Comparison of ENCODE assay signal across 24 mouse cellular contexts in genomic region chr14:31666931-31667705, GRCm38 (mm10). TPM values are rescaled to one million over a fixed set of nuclear protein-coding genes. Genes with fewer than 3 reads are reported as not detected.
DNase-seq lines count a peak whose midpoint lies in the region; ATAC-seq and TF ChIP-seq lines count a peak whose summit lies in the region.
"Had no signal": no experiment of that assay in that cellular context is flagged by ENCODE, and none has a peak within 500 bp of the region (broad histone marks: within the 10 kb centered on the region; RNA-seq: fewer than 3 reads in every experiment).

No protein-coding gene starts in this region.

- no peaks in the 10 kb centered on the region for H3K9me3 ChIP-seq in heart, embryonic 10.5 days
- 0 out of 2 replicates have a peak, but pooled peaks cover 5% of the 10 kb centered on the region for H3K9me3 ChIP-seq in megakaryocyte, embryonic 14.5 days
- no peaks in the 10 kb centered on the region for H3K9me3 ChIP-seq in embryonic facial prominence, embryonic 10.5 days
- H3K9me3 ChIP-seq: embryonic facial prominence, embryonic 13.5 days; forebrain, embryonic 10.5 days; heart, embryonic 12.5 days; hindbrain, embryonic 10.5 days; neural tube, embryonic 12.5 days had no signal

- no peak for ATAC-seq in megakaryocyte, adult 5-6 weeks (ENCODE audit: poor library complexity, severe bottlenecking)
- ATAC-seq: midbrain, embryonic 16.5 days had no signal

- 94% methylated on average over 28 of the region's 28 CpGs for WGBS in heart, embryonic 10.5 days
- WGBS in embryonic facial prominence, embryonic 10.5 days, result 96% methylated on average over 28 of the region's 28 CpGs

- no peak for TF ChIP-seq POLR2A in myocyte (IDR thresholded peaks at IDR 0.05; ENCODE audit: insufficient read length, low read depth)

- H3K4me3 ChIP-seq in heart, embryonic 10.5 days, result no peak overlapping the region
- H3K4me3 ChIP-seq in megakaryocyte, embryonic 14.5 days (replicated peaks), result peak overlapping the region; percentile 50
- H3K4me3 ChIP-seq in embryonic facial prominence, embryonic 10.5 days, result no peak overlapping the region
- H3K4me3 ChIP-seq in myocyte, result no peak overlapping the region
- H3K4me3 ChIP-seq: embryonic facial prominence, embryonic 13.5 days; forebrain, embryonic 10.5 days; heart, embryonic 12.5 days; hindbrain, embryonic 10.5 days; neural tube, embryonic 12.5 days had no signal

- intact Hi-C loops in heart, postnatal 25 days (cut with DNase I), result loop anchor here (5.0 kb wide), 1 partner anchor 35 kb away; no protein-coding TSS in a partner anchor

- no peaks in the 10 kb centered on the region for H3K79me2 ChIP-seq in myocyte (ENCODE audit: control insufficient read depth, insufficient read depth)

- DNase-seq in heart, embryonic 10.5 days (ENCODE audit: low spot score), result peak; percentile 70
- no peak for DNase-seq in heart, postnatal 25 days (ENCODE audit: low spot score)
- DNase-seq in embryonic facial prominence, embryonic 10.5 days (ENCODE audit: low spot score), result no peak
- DNase-seq in yolk sac, embryonic 10.5 days (ENCODE audit: low spot score), result no peak
- DNase-seq: adrenal gland, postnatal 25 days; cerebellum, adult 8-10 months; lung, adult 2 months; lung, postnatal 4 days; thymus, postnatal 36 days had no signal

- H3K4me2 ChIP-seq in myocyte (ENCODE audit: low read depth), result peak overlapping the region; percentile 97
- H3K4me2 ChIP-seq: embryonic facial prominence, embryonic 13.5 days; heart, embryonic 12.5 days; neural tube, embryonic 12.5 days had no signal

- no peak overlapping the region for H3K27ac ChIP-seq in heart, embryonic 10.5 days
- 0 out of 2 replicates have a peak overlapping the region, but pooled peaks have one; percentile 54 for H3K27ac ChIP-seq in embryonic facial prominence, embryonic 10.5 days (replicated peaks)
- H3K27ac ChIP-seq: kidney, postnatal 0 days; neural tube, embryonic 12.5 days had no signal

- peaks cover 13% of the 10 kb centered on the region for H3K36me3 ChIP-seq in heart, embryonic 10.5 days
- peaks cover 41% of the 10 kb centered on the region for H3K36me3 ChIP-seq in megakaryocyte, embryonic 14.5 days (replicated peaks; ENCODE audit: low read length)
- H3K36me3 ChIP-seq in embryonic facial prominence, embryonic 10.5 days (replicated peaks), result peaks cover 14% of the 10 kb centered on the region
- no peaks in the 10 kb centered on the region for H3K36me3 ChIP-seq in myocyte (ENCODE audit: control insufficient read depth, insufficient read depth)
- H3K36me3 ChIP-seq: neural tube, embryonic 12.5 days had no signal

- H3ac ChIP-seq in myocyte (ENCODE audit: control insufficient read depth, insufficient read length), result no peak overlapping the region

- H3K4me1 ChIP-seq in heart, embryonic 10.5 days, result peaks cover 37% of the 10 kb centered on the region
- peaks cover 99% of the 10 kb centered on the region for H3K4me1 ChIP-seq in megakaryocyte, embryonic 14.5 days
- H3K4me1 ChIP-seq in embryonic facial prominence, embryonic 10.5 days, result peaks cover 48% of the 10 kb centered on the region

- H3K27me3 ChIP-seq in heart, embryonic 10.5 days (ENCODE audit: insufficient read depth, poor library complexity, severe bottlenecking), result no peaks in the 10 kb centered on the region
- no peaks in the 10 kb centered on the region for H3K27me3 ChIP-seq in megakaryocyte, embryonic 14.5 days (replicated peaks)
- no peaks in the 10 kb centered on the region for H3K27me3 ChIP-seq in embryonic facial prominence, embryonic 10.5 days (replicated peaks; ENCODE audit: low read depth, poor library complexity, severe bottlenecking)
- H3K27me3 ChIP-seq in myocyte (ENCODE audit: control insufficient read depth, insufficient read depth, insufficient read length), result no peaks in the 10 kb centered on the region
- H3K27me3 ChIP-seq: embryonic facial prominence, embryonic 13.5 days; heart, embryonic 12.5 days; neural tube, embryonic 12.5 days had no signal

TF ChIP-seq in myocyte, 11 proteins besides CTCF, POLR2A, EP300 and RAD21:
- TF ChIP-seq MAX (IDR thresholded peaks at IDR 0.05; ENCODE audit: low read depth) (no peak), USF1 (IDR thresholded peaks at IDR 0.05; ENCODE audit: low read depth) (no peak), CEBPB (IDR thresholded peaks at IDR 0.05; ENCODE audit: insufficient read depth, poor library complexity, severe bottlenecking) (no peak), E2F4 (IDR thresholded peaks at IDR 0.05; ENCODE audit: insufficient read depth) (no peak), TCF3 (IDR thresholded peaks at IDR 0.05; ENCODE audit: insufficient read length, low read depth) (no peak), REST (IDR thresholded peaks at IDR 0.05; ENCODE audit: insufficient read depth, insufficient read length) (no peak), POLR2AphosphoS2 (IDR thresholded peaks at IDR 0.05; ENCODE audit: insufficient read length, low read depth) (no peak), MYOG (IDR thresholded peaks at IDR 0.05; ENCODE audit: control insufficient read depth in 1 of 3, insufficient read depth in 1 of 3, insufficient read length in 2 of 3, low read depth in 2 of 3) (no peak), TCF12 (IDR thresholded peaks at IDR 0.05; ENCODE audit: insufficient read depth, poor library complexity, severe bottlenecking) (no peak), MYOD1 (IDR thresholded peaks at IDR 0.05; ENCODE audit: control insufficient read depth in 1 of 3, insufficient read length in 2 of 3, low read depth in 2 of 3) (no peak), SRF (IDR thresholded peaks at IDR 0.05; ENCODE audit: control insufficient read depth, insufficient read length, low read depth) (no peak)

RNA-seq across cellular contexts. Expression of gene Hacl1, which starts 26.0 kb away (rescaled TPM):
- polyA plus RNA-seq in heart, embryonic 10.5 days (2016; fragmentation: Nextera tagmentation; extraction: Ambion mirVana), result 7.8 and 8.8 TPM in 2 replicates
- total RNA-seq in heart, postnatal 25 days (2021), result 10 to 100 TPM in 1 of 2 experiments, 1 to 10 TPM in 1; 5.7 to 13.6 TPM
- polyA plus RNA-seq in megakaryocyte, embryonic 14.5 days (2012; ENCODE audit: insufficient read depth, low replicate concordance), result 2.9 TPM in 1 of 2 replicates, not detected in the other
- 8.0 and 12.2 TPM in 2 replicates for total RNA-seq in megakaryocyte, adult 5-6 weeks (2015)
- total RNA-seq in megakaryocyte, adult 5-6 weeks (2017), result 14.6 and 18.1 TPM in 2 replicates
- 7.8 and 8.2 TPM in 2 replicates for polyA plus RNA-seq in embryonic facial prominence, embryonic 10.5 days (2016; fragmentation: Nextera tagmentation; extraction: Ambion mirVana)
- polyA plus RNA-seq in myocyte (2012; fragmentation: generic; extraction: Trizol), result 6.0 TPM

RNA-seq across cellular contexts. Expression of gene Btd, which starts 26.3 kb away (rescaled TPM):
- polyA plus RNA-seq in heart, embryonic 10.5 days (2016; fragmentation: Nextera tagmentation; extraction: Ambion mirVana), result 21.2 and 23.8 TPM in 2 replicates
- total RNA-seq in heart, postnatal 25 days (2021), result 10 to 100 TPM in 1 of 2 experiments, 1 to 10 TPM in 1; 9.1 to 10.4 TPM
- 2.2 and 10.5 TPM in 2 replicates for polyA plus RNA-seq in megakaryocyte, embryonic 14.5 days (2012; ENCODE audit: insufficient read depth, low replicate concordance)
- total RNA-seq in megakaryocyte, adult 5-6 weeks (2015), result 14.8 and 17.0 TPM in 2 replicates
- 11.3 and 18.5 TPM in 2 replicates for total RNA-seq in megakaryocyte, adult 5-6 weeks (2017)
- 14.8 and 15.2 TPM in 2 replicates for polyA plus RNA-seq in embryonic facial prominence, embryonic 10.5 days (2016; fragmentation: Nextera tagmentation; extraction: Ambion mirVana)
- polyA plus RNA-seq in myocyte (2012; fragmentation: generic; extraction: Trizol), result 14.7 TPM

RNA-seq across cellular contexts. Expression of gene Gm49387, which starts 26.4 kb away (rescaled TPM):
- polyA plus RNA-seq in heart, embryonic 10.5 days (2016; fragmentation: Nextera tagmentation; extraction: Ambion mirVana), result 0.74 and 2.4 TPM in 2 replicates
- total RNA-seq in heart, postnatal 25 days (2021), result 1 to 10 TPM in 1 of 2 experiments, under 1 TPM in 1; 0.47 to 1.5 TPM
- polyA plus RNA-seq in megakaryocyte, embryonic 14.5 days (2012; ENCODE audit: insufficient read depth, low replicate concordance), result not detected in 2 replicates
- not detected in 2 replicates for total RNA-seq in megakaryocyte, adult 5-6 weeks (2015)
- total RNA-seq in megakaryocyte, adult 5-6 weeks (2017), result not detected in 2 replicates
- polyA plus RNA-seq in embryonic facial prominence, embryonic 10.5 days (2016; fragmentation: Nextera tagmentation; extraction: Ambion mirVana), result 0.39 and 0.48 TPM in 2 replicates
- polyA plus RNA-seq in myocyte (2012; fragmentation: generic; extraction: Trizol), result not detected
- total RNA-seq: ES-E14; gastrocnemius, adult 8-10 months; liver, adult 2 months had no signal
- polyA plus RNA-seq: C2C12; cortical plate, adult 2 months; kidney, postnatal 0 days; lung, adult 2 months; midbrain, embryonic 16.5 days had no signal
